Mouse (Mus musculus) liver, postnatal 0 days (tissue): ENCODE measurements around the gene Wnt2b.

Experiments
- CTCF ChIP-seq: sonication (generic); IDR thresholded peaks from 2 replicates; pipeline ENCODE4 v1.5.1; 2016; ENCODE audit warnings: antibody characterized with exemption, low read depth
- EP300 ChIP-seq: IDR thresholded peaks from 2 replicates; pipeline ENCODE4 v1.6.1; 2016; ENCODE audit warnings: antibody characterized with exemption, low read depth, mild to moderate bottlenecking

DNA sequence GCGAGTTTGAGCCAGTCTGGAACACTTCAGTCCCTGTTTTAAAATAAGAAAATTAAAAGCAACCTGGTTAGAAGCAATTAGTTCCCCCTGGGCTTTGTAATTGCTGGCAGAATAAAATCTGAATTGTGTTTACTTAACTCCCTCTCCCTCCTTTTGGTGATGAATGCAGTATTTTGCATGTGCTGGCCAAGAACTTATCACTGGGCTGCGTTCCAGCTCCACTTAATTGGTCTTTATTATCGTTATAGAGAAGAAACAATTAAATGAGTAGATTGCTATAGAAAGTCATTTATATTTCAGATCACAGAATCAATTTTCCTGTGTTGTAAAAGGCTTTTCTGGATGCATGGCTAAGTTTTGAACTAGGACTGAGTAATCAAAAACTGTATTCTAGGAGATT, 65.6 kb downstream of the Wnt2b start:
- TF ChIP-seq CTCF: no peak
- no peak for TF ChIP-seq EP300
